Mouse (Mus musculus): Measurements from ENCODE around the gene Zbtb39.
"Not testable (repeated sequence)": the region's sequence is repeated elsewhere in the genome, so short reads cannot be mapped to it uniquely, and the experiment has no call there.

Gene Zbtb39

DNA sequence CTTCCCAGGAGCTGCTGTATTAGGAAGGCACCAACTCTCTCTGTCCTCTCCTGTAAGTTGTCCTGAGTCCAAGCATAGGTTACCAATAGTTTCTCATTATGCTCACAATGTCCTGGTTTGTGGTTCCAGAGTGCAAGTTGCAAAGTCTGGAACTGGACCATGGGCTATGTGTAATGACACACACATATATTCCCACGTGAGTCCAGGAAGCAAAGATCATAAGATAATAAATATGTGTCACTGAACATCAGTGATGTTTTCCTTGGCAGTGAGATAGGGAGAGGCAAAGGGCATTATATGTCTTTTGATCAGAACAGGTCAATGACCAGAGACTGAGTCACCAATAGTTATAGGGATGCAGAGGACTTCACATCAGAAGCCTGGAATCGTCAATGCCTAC, 36.7 kb downstream of the Zbtb39 start, which contains the start of gene Rdh9:
Rdh9 (plus strand) TSS at position 376 of the 400 bp plus-strand sequence.
- peak in 1 of 2 experiments; percentile 16 for DNase-seq (ENCODE audit: inconsistent age in 2 of 2, low spot score in 1 of 2)

DNA sequence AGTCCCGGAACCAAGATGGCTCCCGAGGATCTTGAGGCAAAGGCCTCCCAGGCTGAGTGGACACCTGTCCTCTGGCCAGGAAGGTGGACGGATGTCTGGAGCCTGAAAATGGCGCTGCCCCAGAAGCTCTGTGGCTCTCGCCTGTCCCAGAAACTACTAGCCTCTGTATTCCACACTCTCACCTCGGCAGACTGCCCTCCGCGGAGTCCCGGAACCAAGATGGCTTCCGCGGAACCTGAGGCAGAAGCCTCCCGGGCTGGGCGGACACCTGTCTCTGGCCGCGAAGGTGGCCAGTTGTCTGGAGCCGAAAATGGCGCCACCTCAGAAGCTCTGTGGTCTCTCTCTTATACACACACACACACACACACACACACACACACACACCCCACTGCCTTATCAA, 43.0 kb downstream of the Zbtb39 start:
- DNase-seq (ENCODE audit: inconsistent age in 2 of 2, low spot score in 1 of 2), result not testable (repeated sequence)

DNA sequence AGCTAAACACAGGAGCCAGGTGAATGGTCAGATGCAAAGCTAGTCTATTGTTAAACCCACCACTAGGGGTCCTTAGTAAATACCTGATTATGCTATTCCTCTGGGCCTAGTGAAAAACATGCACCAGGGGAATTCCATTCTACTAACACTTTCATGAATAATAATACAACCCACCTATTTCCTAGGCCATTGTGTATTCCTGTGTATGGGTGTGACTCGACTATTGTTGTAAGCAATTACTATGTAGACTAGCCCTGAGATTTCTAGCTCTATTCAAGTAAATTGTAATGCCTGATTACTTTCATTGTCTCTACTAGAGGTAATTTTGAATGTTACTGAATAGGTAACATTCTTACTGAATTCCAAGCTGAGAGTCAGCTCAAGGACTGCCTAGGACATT, 46.1 kb downstream of the Zbtb39 start:
- not testable (repeated sequence) for DNase-seq (ENCODE audit: inconsistent age in 2 of 2, low spot score in 1 of 2)

All from adrenal gland, adult (tissue).